ENCODE assay signal across 22 mouse cellular contexts in genomic region chr14:92866462-92866861, GRCm38 (mm10).
A peak's percentile ranks its signal among the peaks of the same experiment; 100 is the strongest.
DNase-seq lines count a peak whose midpoint lies in the region; ATAC-seq and TF ChIP-seq lines count a peak whose summit lies in the region.
"Had no signal": no experiment of that assay in that cellular context is flagged by ENCODE, and none has a peak within 500 bp of the region (broad histone marks: within the 10 kb centered on the region; RNA-seq: fewer than 3 reads in every experiment).

No protein-coding gene starts in this region.

- TF ChIP-seq RAD21 in MEL (IDR thresholded peaks at IDR 0.05; ENCODE audit: low read depth, low read length): no peak

- no peak overlapping the region for H3K4me2 ChIP-seq in intestine, embryonic 15.5 days (replicated peaks)
- no peak overlapping the region for H3K4me2 ChIP-seq in intestine, postnatal 0 days (replicated peaks; ENCODE audit: low read depth)
- H3K4me2 ChIP-seq in intestine, embryonic 16.5 days (ENCODE audit: low read depth, low read length): no peak overlapping the region

- peak; percentile 72 for ATAC-seq in intestine, embryonic 15.5 days
- no peak for ATAC-seq in intestine, postnatal 0 days
- peak; percentile 82 for ATAC-seq in intestine, embryonic 16.5 days
- ATAC-seq: activated CD4-positive, CD25-positive, alpha-beta regulatory T cell, adult 4 months; CD4-positive, CD25-positive, alpha-beta regulatory T cell, adult 4 months; Patski had no signal

- no peak overlapping the region for H3K4me3 ChIP-seq in intestine, embryonic 15.5 days (replicated peaks)
- H3K4me3 ChIP-seq in intestine, postnatal 0 days (ENCODE audit: low read depth, low read length): no peak overlapping the region
- H3K4me3 ChIP-seq in MEL (ENCODE audit: control insufficient read depth in 1 of 2, insufficient read depth in 1 of 2, low read depth in 2 of 2, low read length in 2 of 2): no peak overlapping the region
- no peak overlapping the region for H3K4me3 ChIP-seq in intestine, embryonic 16.5 days (ENCODE audit: low read length)

- no peaks in the 10 kb centered on the region for H3K79me2 ChIP-seq in MEL (ENCODE audit: control insufficient read depth, insufficient read depth, low read length, poor library complexity)

- no peak for TF ChIP-seq CTCF in intestine, postnatal 0 days (IDR thresholded peaks at IDR 0.05; ENCODE audit: low read depth)
- no peak for TF ChIP-seq CTCF in MEL (IDR thresholded peaks at IDR 0.05 in 2 of 3, conservative IDR thresholded peaks at IDR 0.05 in 1 of 3; ENCODE audit: control insufficient read depth in 1 of 3, insufficient read depth in 1 of 3, low read depth in 2 of 3, low read length in 3 of 3, poor library complexity in 1 of 3, severe bottlenecking in 1 of 3)

- intact Hi-C loops in heart, postnatal 10 days (cut with DNase I): no loop called here

- H3K36me3 ChIP-seq in intestine, embryonic 15.5 days: no peaks in the 10 kb centered on the region
- H3K36me3 ChIP-seq in intestine, postnatal 0 days (ENCODE audit: control insufficient read depth, insufficient read depth): no peaks in the 10 kb centered on the region
- H3K36me3 ChIP-seq in MEL (ENCODE audit: control insufficient read depth in 1 of 2, insufficient read depth in 2 of 2, low read length in 2 of 2): no peaks in the 10 kb centered on the region
- no peaks in the 10 kb centered on the region for H3K36me3 ChIP-seq in intestine, embryonic 16.5 days (ENCODE audit: control insufficient read depth, insufficient read depth, low read length)
- H3K36me3 ChIP-seq: G1E had no signal

- H3K27ac ChIP-seq in intestine, embryonic 15.5 days: no peak overlapping the region
- no peak overlapping the region for H3K27ac ChIP-seq in intestine, postnatal 0 days (ENCODE audit: low read depth, low read length)
- H3K27ac ChIP-seq in MEL (ENCODE audit: control insufficient read depth, low read depth, low read length): no peak overlapping the region
- H3K27ac ChIP-seq in intestine, embryonic 16.5 days (ENCODE audit: low read length): no peak overlapping the region

- TF ChIP-seq EP300 in MEL (IDR thresholded peaks at IDR 0.05; ENCODE audit: low read depth in 1 of 2, low read length in 2 of 2): no peak

- no peaks in the 10 kb centered on the region for H3K9me3 ChIP-seq in intestine, embryonic 15.5 days
- no peaks in the 10 kb centered on the region for H3K9me3 ChIP-seq in intestine, postnatal 0 days (ENCODE audit: control insufficient read depth)
- H3K9me3 ChIP-seq in MEL (replicated peaks; ENCODE audit: insufficient read depth, low read length): no peaks in the 10 kb centered on the region
- H3K9me3 ChIP-seq in intestine, embryonic 16.5 days (ENCODE audit: control insufficient read depth, low read length): no peaks in the 10 kb centered on the region
- H3K9me3 ChIP-seq: G1E had no signal

- no peak for TF ChIP-seq POLR2A in MEL (IDR thresholded peaks at IDR 0.05; ENCODE audit: control insufficient read depth in 1 of 2, insufficient read depth in 1 of 2, low read depth in 1 of 2, low read length in 2 of 2, poor library complexity in 1 of 2)

- no peaks in the 10 kb centered on the region for H3K27me3 ChIP-seq in intestine, embryonic 15.5 days (replicated peaks)
- no peaks in the 10 kb centered on the region for H3K27me3 ChIP-seq in intestine, postnatal 0 days (replicated peaks; ENCODE audit: control insufficient read depth, insufficient read depth, low read length)
- no peaks in the 10 kb centered on the region for H3K27me3 ChIP-seq in MEL (ENCODE audit: control insufficient read depth in 1 of 2, insufficient read depth in 2 of 2, low read length in 2 of 2)
- no peaks in the 10 kb centered on the region for H3K27me3 ChIP-seq in intestine, embryonic 16.5 days (replicated peaks; ENCODE audit: control insufficient read depth, insufficient read depth, low read length)
- H3K27me3 ChIP-seq: CH12.LX had no signal

- 59% methylated on average over 2 of the region's 2 CpGs for WGBS in intestine, embryonic 15.5 days
- 48% methylated on average over 2 of the region's 2 CpGs for WGBS in intestine, postnatal 0 days
- 60% methylated on average over 2 of the region's 2 CpGs for WGBS in intestine, embryonic 16.5 days

- no peak overlapping the region for H3K9ac ChIP-seq in intestine, embryonic 15.5 days
- no peak overlapping the region for H3K9ac ChIP-seq in intestine, postnatal 0 days (ENCODE audit: low read depth, low read length)
- no peak overlapping the region for H3K9ac ChIP-seq in MEL (ENCODE audit: control insufficient read depth, low read depth, low read length, poor library complexity, severe bottlenecking)
- H3K9ac ChIP-seq in intestine, embryonic 16.5 days (ENCODE audit: low read depth, low read length): no peak overlapping the region

- no peaks in the 10 kb centered on the region for H3K4me1 ChIP-seq in intestine, embryonic 15.5 days (replicated peaks)
- H3K4me1 ChIP-seq in intestine, postnatal 0 days (replicated peaks; ENCODE audit: control insufficient read depth, insufficient read depth, low read length): no peaks in the 10 kb centered on the region
- H3K4me1 ChIP-seq in MEL (ENCODE audit: control insufficient read depth in 1 of 2, insufficient read depth in 2 of 2, low read length in 2 of 2): no peaks in the 10 kb centered on the region
- H3K4me1 ChIP-seq in intestine, embryonic 16.5 days (ENCODE audit: control insufficient read depth, insufficient read depth, low read length): no peaks in the 10 kb centered on the region

- peak; percentile 1 for DNase-seq in MEL (ENCODE audit: low read depth, low spot score)
- no peak for DNase-seq in heart, postnatal 10 days
- DNase-seq in frontal cortex, postnatal 14 days (ENCODE audit: low spot score in 2 of 2): no peak
- DNase-seq: adrenal gland, adult 2 months; adrenal gland, adult 8-10 months; adrenal gland, postnatal 10 days; adrenal gland, postnatal 14 days; adrenal gland, postnatal 25 days; adrenal gland, postnatal 36 days; B cell, adult 2 months; cerebellum, adult 11 months; cerebellum, adult 11-12 months; cerebellum, adult 18-20 months; cerebellum, adult 2 months had no signal

TF ChIP-seq in MEL, 35 proteins besides CTCF, POLR2A, EP300 and RAD21:
- TF ChIP-seq MXI1 (IDR thresholded peaks at IDR 0.05; ENCODE audit: low read depth, low read length) (no peak), RCOR1 (IDR thresholded peaks at IDR 0.05; ENCODE audit: low read depth, low read length) (no peak), UBTF (IDR thresholded peaks at IDR 0.05; ENCODE audit: borderline replicate concordance, insufficient read depth, low read depth, low read length) (no peak), NRF1 (IDR thresholded peaks at IDR 0.05; ENCODE audit: insufficient read depth, low read depth, low read length, poor library complexity, severe bottlenecking) (no peak), USF2 (IDR thresholded peaks at IDR 0.05; ENCODE audit: borderline replicate concordance in 1 of 2, insufficient read depth in 1 of 2, low read depth in 1 of 2, low read length in 2 of 2) (no peak), CHD1 (IDR thresholded peaks at IDR 0.05; ENCODE audit: low read depth, low read length) (no peak), MAFK (IDR thresholded peaks at IDR 0.05; ENCODE audit: borderline replicate concordance, low read depth, low read length) (no peak)
